9 mouse cellular contexts compared by ENCODE assay signal in genomic region chr10:89256762-89257456, GRCm38 (mm10).
DNase-seq lines count a peak whose midpoint lies in the region; ATAC-seq and TF ChIP-seq lines count a peak whose summit lies in the region.
"Had no signal": no experiment of that assay in that cellular context is flagged by ENCODE, and none has a peak within 500 bp of the region (broad histone marks: within the 10 kb centered on the region; RNA-seq: fewer than 3 reads in every experiment).

No protein-coding gene starts in this region.

- H3K36me3 ChIP-seq in kidney, embryonic 16.5 days (ENCODE audit: insufficient read depth, low read length): no peaks in the 10 kb centered on the region
- H3K36me3 ChIP-seq in hindbrain, embryonic 16.5 days (ENCODE audit: control insufficient read depth, insufficient read depth, low read length): no peaks in the 10 kb centered on the region
- H3K36me3 ChIP-seq in liver, embryonic 13.5 days: no peaks in the 10 kb centered on the region
- H3K36me3 ChIP-seq in stomach, postnatal 0 days (ENCODE audit: control insufficient read depth, insufficient read depth, low read length): no peaks in the 10 kb centered on the region

- TF ChIP-seq EP300 in stomach, postnatal 0 days (optimal IDR thresholded peaks at IDR 0.05): no peak

- H3K27ac ChIP-seq in kidney, embryonic 16.5 days (ENCODE audit: low read length): peak overlapping the region; percentile 27; the same call in 1 of the 2 replicates
- peak overlapping the region; percentile 77 for H3K27ac ChIP-seq in hindbrain, embryonic 16.5 days (ENCODE audit: low read depth, low read length)
- H3K27ac ChIP-seq in liver, embryonic 13.5 days: no peak overlapping the region
- H3K27ac ChIP-seq in stomach, postnatal 0 days (replicated peaks): no peak overlapping the region

- H3K4me2 ChIP-seq in kidney, embryonic 16.5 days (replicated peaks; ENCODE audit: low read depth, low read length): peak overlapping the region; percentile 52
- H3K4me2 ChIP-seq in hindbrain, embryonic 16.5 days (ENCODE audit: low read length): peak overlapping the region; percentile 67
- 0 out of 2 replicates have a peak overlapping the region, but pooled peaks have one; percentile 4 for H3K4me2 ChIP-seq in liver, embryonic 13.5 days
- H3K4me2 ChIP-seq in stomach, postnatal 0 days (replicated peaks; ENCODE audit: low read depth): peak overlapping the region; percentile 50

- WGBS in kidney, embryonic 16.5 days: 2% methylated on average over 17 of the region's 17 CpGs
- WGBS in hindbrain, embryonic 16.5 days: under 1% methylated on average over 17 of the region's 17 CpGs
- 11% methylated on average over 17 of the region's 17 CpGs for WGBS in liver, embryonic 13.5 days (ENCODE audit: insufficient replicate concordance)
- WGBS in stomach, postnatal 0 days: 5% methylated on average over 17 of the region's 17 CpGs

- H3K9ac ChIP-seq in kidney, embryonic 16.5 days (replicated peaks; ENCODE audit: low read length): peak overlapping the region; percentile 30
- H3K9ac ChIP-seq in hindbrain, embryonic 16.5 days (ENCODE audit: low read depth, low read length): peak overlapping the region; percentile 74
- no peak overlapping the region for H3K9ac ChIP-seq in liver, embryonic 13.5 days
- H3K9ac ChIP-seq in stomach, postnatal 0 days (ENCODE audit: low read length): 0 out of 2 replicates have a peak overlapping the region, but pooled peaks have one; percentile 4

- peaks cover 6% of the 10 kb centered on the region; the same call in 1 of the 2 replicates for H3K4me1 ChIP-seq in kidney, embryonic 16.5 days (ENCODE audit: insufficient read depth, low read length)
- H3K4me1 ChIP-seq in hindbrain, embryonic 16.5 days (ENCODE audit: control insufficient read depth, insufficient read depth, low read depth, low read length): peaks cover 8% of the 10 kb centered on the region
- no peaks in the 10 kb centered on the region for H3K4me1 ChIP-seq in liver, embryonic 13.5 days (replicated peaks)
- H3K4me1 ChIP-seq in stomach, postnatal 0 days (replicated peaks; ENCODE audit: control insufficient read depth, insufficient read depth): no peaks in the 10 kb centered on the region

- no peak for ATAC-seq in kidney, embryonic 16.5 days (ENCODE audit: low FRiP score, low TSS enrichment)
- peak; percentile 78 for ATAC-seq in hindbrain, embryonic 16.5 days
- no peak for ATAC-seq in liver, embryonic 13.5 days (ENCODE audit: low read depth)
- no peak for ATAC-seq in stomach, postnatal 0 days (ENCODE audit: low FRiP score, low TSS enrichment)
- ATAC-seq in megakaryocyte progenitor cell, adult 5-6 weeks (replicated peaks; ENCODE audit: poor library complexity): no peak
- ATAC-seq: Patski had no signal

- DNase-seq in kidney, adult 11 months: no peak
- DNase-seq in embryo, embryonic 9.5 days (ENCODE audit: extremely low spot score): peak; percentile 52
- no peak for DNase-seq in liver, embryonic 13.5 days
- peak; percentile 13 for DNase-seq in stomach, postnatal 0 days (ENCODE audit: low spot score)
- DNase-seq in B cell, adult 2 months: no peak

- peaks cover 8% of the 10 kb centered on the region; the same call in 1 of the 2 replicates for H3K27me3 ChIP-seq in kidney, embryonic 16.5 days (ENCODE audit: insufficient read depth, low read length)
- no peaks in the 10 kb centered on the region for H3K27me3 ChIP-seq in hindbrain, embryonic 16.5 days (replicated peaks; ENCODE audit: control insufficient read depth, insufficient read depth, low read length)
- peaks cover 14% of the 10 kb centered on the region for H3K27me3 ChIP-seq in liver, embryonic 13.5 days
- no peaks in the 10 kb centered on the region for H3K27me3 ChIP-seq in stomach, postnatal 0 days (ENCODE audit: control insufficient read depth, insufficient read depth, low read length)

- TF ChIP-seq CTCF in stomach, postnatal 0 days (IDR thresholded peaks at IDR 0.05; ENCODE audit: low read depth): no peak

- no peaks in the 10 kb centered on the region for H3K9me3 ChIP-seq in kidney, embryonic 16.5 days (ENCODE audit: low read length)
- no peaks in the 10 kb centered on the region for H3K9me3 ChIP-seq in hindbrain, embryonic 16.5 days (ENCODE audit: control insufficient read depth, low read length)
- H3K9me3 ChIP-seq in liver, embryonic 13.5 days (replicated peaks): no peaks in the 10 kb centered on the region
- no peaks in the 10 kb centered on the region for H3K9me3 ChIP-seq in stomach, postnatal 0 days (ENCODE audit: control insufficient read depth, low read length)

- peak overlapping the region; percentile 35 for H3K4me3 ChIP-seq in kidney, embryonic 16.5 days (ENCODE audit: low read length)
- peak overlapping the region; percentile 52 for H3K4me3 ChIP-seq in hindbrain, embryonic 16.5 days (ENCODE audit: low read length)
- H3K4me3 ChIP-seq in liver, embryonic 13.5 days (replicated peaks): no peak overlapping the region
- H3K4me3 ChIP-seq in stomach, postnatal 0 days (ENCODE audit: low read depth, low read length): peak overlapping the region; percentile 24

Comparison
In these comparisons a context has a peak if more than half of its experiments do, and no peak if none do; other contexts are left out.
1. H3K27ac ChIP-seq: peak in kidney, embryonic 16.5 days (single experiment) and hindbrain, embryonic 16.5 days (single experiment); none in liver, embryonic 13.5 days (single experiment) and stomach, postnatal 0 days (single experiment).
2. H3K4me2 ChIP-seq: peak in every context shown above with its lines; median percentile 67 in hindbrain, embryonic 16.5 days; 52 in kidney, embryonic 16.5 days; 50 in stomach, postnatal 0 days; 4 in liver, embryonic 13.5 days.
3. DNase-seq: peak in embryo, embryonic 9.5 days (single experiment) and stomach, postnatal 0 days (single experiment); none in kidney, adult 11 months (single experiment), liver, embryonic 13.5 days (single experiment) and B cell, adult 2 months (0 of 2).